In the genomic region with DNA sequence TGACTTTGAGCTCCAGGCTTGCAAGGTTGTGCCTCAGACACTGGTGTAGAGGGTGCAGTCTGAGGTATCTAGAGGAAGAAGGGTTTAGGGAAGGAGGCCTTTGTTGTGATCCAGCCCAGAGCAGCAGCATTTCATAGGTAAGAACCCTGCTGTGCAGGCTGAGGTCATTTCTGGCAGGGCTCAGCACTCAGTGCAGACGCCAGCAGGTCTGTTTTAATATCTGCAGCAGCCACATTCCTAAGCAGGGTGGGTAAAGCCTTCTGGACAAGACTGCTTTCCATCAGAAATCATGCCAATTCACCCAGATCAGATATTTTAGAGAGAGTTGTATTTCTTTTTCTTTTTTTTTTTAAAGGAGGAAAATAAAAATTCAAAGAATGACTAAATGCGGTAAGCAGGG, we compare ENCODE assay signal across 9 mouse cellular contexts.
DNase-seq lines count a peak whose midpoint lies in the region; ATAC-seq and TF ChIP-seq lines count a peak whose summit lies in the region.
"Had no signal": no experiment of that assay in that cellular context is flagged by ENCODE, and none has a peak within 500 bp of the region (broad histone marks: within the 10 kb centered on the region; RNA-seq: fewer than 3 reads in every experiment).

No protein-coding gene starts in this region.

- no peak overlapping the region for H3K4me2 ChIP-seq in stomach, postnatal 0 days (replicated peaks; ENCODE audit: low read depth)
- no peak overlapping the region for H3K4me2 ChIP-seq in neural tube, embryonic 15.5 days

- peaks cover 4% of the 10 kb centered on the region; the same call in 1 of the 2 replicates for H3K4me1 ChIP-seq in stomach, postnatal 0 days (replicated peaks; ENCODE audit: control insufficient read depth, insufficient read depth)
- 0 out of 2 replicates have a peak, but pooled peaks cover 3% of the 10 kb centered on the region for H3K4me1 ChIP-seq in neural tube, embryonic 15.5 days

- H3K9me3 ChIP-seq in stomach, postnatal 0 days (ENCODE audit: control insufficient read depth, low read length) = no peaks in the 10 kb centered on the region
- H3K9me3 ChIP-seq in neural tube, embryonic 15.5 days (replicated peaks) = no peaks in the 10 kb centered on the region

- no peak for TF ChIP-seq CTCF in stomach, postnatal 0 days (IDR thresholded peaks at IDR 0.05; ENCODE audit: low read depth)

- peak; percentile 78 for ATAC-seq in stomach, postnatal 0 days (ENCODE audit: low FRiP score, low TSS enrichment)
- ATAC-seq in neural tube, embryonic 15.5 days (ENCODE audit: low FRiP score) = no peak

- TF ChIP-seq EP300 in stomach, postnatal 0 days (optimal IDR thresholded peaks at IDR 0.05) = no peak

- no peaks in the 10 kb centered on the region for H3K27me3 ChIP-seq in stomach, postnatal 0 days (ENCODE audit: control insufficient read depth, insufficient read depth, low read length)
- H3K27me3 ChIP-seq in neural tube, embryonic 15.5 days (replicated peaks) = peaks cover 17% of the 10 kb centered on the region; the same call in 1 of the 2 replicates

- H3K9ac ChIP-seq in stomach, postnatal 0 days (ENCODE audit: low read length) = no peak overlapping the region
- no peak overlapping the region for H3K9ac ChIP-seq in neural tube, embryonic 15.5 days (replicated peaks)

- DNase-seq in ovary, adult 18-20 months (ENCODE audit: low spot score) = peak; percentile 34
- no peak for DNase-seq in ovary, postnatal 10 days (ENCODE audit: low spot score)
- DNase-seq in cerebellum, postnatal 25 days = peak; percentile 88 to 90
- peak; percentile 60 to 62 for DNase-seq in heart, postnatal 10 days
- DNase-seq in stomach, postnatal 0 days (ENCODE audit: low spot score) = peak; percentile 52
- no peak for DNase-seq in adrenal gland, postnatal 4 days (ENCODE audit: low spot score in 2 of 2)
- DNase-seq in kidney, adult 9 months = no peak

- H3K27ac ChIP-seq in stomach, postnatal 0 days (replicated peaks) = no peak overlapping the region
- H3K27ac ChIP-seq in neural tube, embryonic 15.5 days (replicated peaks) = no peak overlapping the region
- H3K27ac ChIP-seq: heart, adult 2 months had no signal

- intact Hi-C loops in heart, postnatal 10 days (cut with DNase I) = loop anchor here (5.0 kb wide), 1 partner anchor 80 kb away; the partner anchor contains the start of gene Cdon

- WGBS in stomach, postnatal 0 days = 27% methylated on average over 2 of the region's 2 CpGs
- 57% methylated on average over 2 of the region's 2 CpGs for WGBS in neural tube, embryonic 15.5 days

- no peak overlapping the region for H3K4me3 ChIP-seq in stomach, postnatal 0 days (ENCODE audit: low read depth, low read length)
- no peak overlapping the region for H3K4me3 ChIP-seq in neural tube, embryonic 15.5 days (replicated peaks)
- H3K4me3 ChIP-seq: heart, adult 2 months had no signal

- H3K36me3 ChIP-seq in stomach, postnatal 0 days (ENCODE audit: control insufficient read depth, insufficient read depth, low read length) = no peaks in the 10 kb centered on the region
- H3K36me3 ChIP-seq in neural tube, embryonic 15.5 days = no peaks in the 10 kb centered on the region

Comparison
In these comparisons a context has a peak if more than half of its experiments do, and no peak if none do; other contexts are left out.
1. DNase-seq: peak in ovary, adult 18-20 months (single experiment), cerebellum, postnatal 25 days (2 of 2), heart, postnatal 10 days (2 of 2) and stomach, postnatal 0 days (single experiment); none in ovary, postnatal 10 days (single experiment), adrenal gland, postnatal 4 days (0 of 2) and kidney, adult 9 months (single experiment).